Mouse (Mus musculus): ENCODE measurements at regions not wholly inside any gene's neighbourhood (a gene's known extent, or its start where the extent isn't known, plus 50 kb on each side); places are given as distances from the start of the nearest gene placed in this dataset.

DNA sequence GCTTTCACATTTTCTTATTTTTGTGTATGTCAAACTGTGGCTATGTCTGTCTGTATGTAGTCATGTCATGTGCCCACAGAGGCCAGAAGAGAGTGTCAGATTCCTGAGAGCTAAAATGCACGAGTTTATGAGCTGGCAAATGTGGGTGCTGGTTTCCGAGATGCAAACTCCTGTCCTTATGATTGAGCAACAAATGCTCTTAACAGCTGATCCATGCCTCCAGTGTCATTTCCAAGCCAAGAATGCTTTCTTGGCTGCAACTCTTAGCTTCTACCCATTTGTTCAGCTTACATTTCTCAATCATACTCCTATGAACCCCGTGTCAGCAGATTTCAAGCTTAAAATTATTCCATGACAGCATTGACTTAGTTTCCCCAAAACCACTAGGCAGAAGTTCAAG is 3601.5 kb downstream of the 9330182O14Rik start:
- no peak for TF ChIP-seq POLR2A (IDR thresholded peaks at IDR 0.05; ENCODE audit: borderline replicate concordance, insufficient read depth, low read length)
- no peak for TF ChIP-seq CTCF (IDR thresholded peaks at IDR 0.05; ENCODE audit: borderline replicate concordance, insufficient read depth, low read depth, low read length)

All from cerebellum, adult 2 months (tissue).